Mouse (Mus musculus): ENCODE measurements around the gene Gpam. TPM values are rescaled to one million over a fixed set of nuclear protein-coding genes. Genes with fewer than 3 reads are reported as not detected.
"Not testable (repeated sequence)": the region's sequence is repeated elsewhere in the genome, so short reads cannot be mapped to it uniquely, and the experiment has no call there.

Gene Gpam
- total RNA-seq (2022): 10 to 100 TPM; 42.7 to 58.3 (median 51.8) TPM

GRCm38 (mm10) chr19:55127072-55127718, at the start of gene Gpam:
Gene Gpam (minus strand): TSS chr19:55127238.
- no peak for DNase-seq (ENCODE audit: low spot score in 2 of 2)

- no peak for DNase-seq (ENCODE audit: low spot score in 2 of 2)
Measured at GRCm38 (mm10) chr19:55171585-55171984, 44.5 kb upstream of the Gpam start.

- no peak for DNase-seq (ENCODE audit: low spot score in 2 of 2)
Measured at GRCm38 (mm10) chr19:55170399-55170798, 43.4 kb upstream of the Gpam start.

GRCm38 (mm10) chr19:55169236-55169729, 42.2 kb upstream of the Gpam start:
- DNase-seq (ENCODE audit: low spot score in 2 of 2): not testable (repeated sequence)

- DNase-seq (ENCODE audit: low spot score in 2 of 2): no peak
Measured at GRCm38 (mm10) chr19:55168360-55168759, 41.3 kb upstream of the Gpam start.

- no peak for DNase-seq (ENCODE audit: low spot score in 2 of 2)
Measured at GRCm38 (mm10) chr19:55167741-55168140, 40.7 kb upstream of the Gpam start.

GRCm38 (mm10) chr19:55166741-55167140, 39.7 kb upstream of the Gpam start:
- DNase-seq (ENCODE audit: low spot score in 2 of 2): no peak

GRCm38 (mm10) chr19:55165954-55166353, 38.9 kb upstream of the Gpam start:
- no peak for DNase-seq (ENCODE audit: low spot score in 2 of 2)

GRCm38 (mm10) chr19:55165183-55165865, 38.3 kb upstream of the Gpam start:
- DNase-seq (ENCODE audit: low spot score in 2 of 2): no peak

GRCm38 (mm10) chr19:55164162-55164561, 37.1 kb upstream of the Gpam start:
- DNase-seq (ENCODE audit: low spot score in 2 of 2): no peak

GRCm38 (mm10) chr19:55162271-55162670, 35.2 kb upstream of the Gpam start:
- no peak for DNase-seq (ENCODE audit: low spot score in 2 of 2)

- DNase-seq (ENCODE audit: low spot score in 2 of 2): no peak
Measured at GRCm38 (mm10) chr19:55159826-55160225, 32.8 kb upstream of the Gpam start.

- DNase-seq (ENCODE audit: low spot score in 2 of 2): no peak
Measured at GRCm38 (mm10) chr19:55158606-55159005, 31.6 kb upstream of the Gpam start.

GRCm38 (mm10) chr19:55157029-55157428, 30.0 kb upstream of the Gpam start:
- DNase-seq (ENCODE audit: low spot score in 2 of 2): no peak

GRCm38 (mm10) chr19:55152983-55153382, 25.9 kb upstream of the Gpam start:
- DNase-seq (ENCODE audit: low spot score in 2 of 2): no peak

- not testable (repeated sequence) for DNase-seq (ENCODE audit: low spot score in 2 of 2)
Measured at GRCm38 (mm10) chr19:55152274-55152673, 25.2 kb upstream of the Gpam start.

- no peak for DNase-seq (ENCODE audit: low spot score in 2 of 2)
Measured at GRCm38 (mm10) chr19:55149646-55150045, 22.6 kb upstream of the Gpam start.

GRCm38 (mm10) chr19:55148109-55148508, 21.1 kb upstream of the Gpam start:
- no peak for DNase-seq (ENCODE audit: low spot score in 2 of 2)

- DNase-seq (ENCODE audit: low spot score in 2 of 2): no peak
Measured at GRCm38 (mm10) chr19:55147568-55147967, 20.5 kb upstream of the Gpam start.

GRCm38 (mm10) chr19:55145136-55145535, 18.1 kb upstream of the Gpam start:
- DNase-seq (ENCODE audit: low spot score in 2 of 2): no peak

GRCm38 (mm10) chr19:55144691-55145090, 17.7 kb upstream of the Gpam start:
- DNase-seq (ENCODE audit: low spot score in 2 of 2): no peak

GRCm38 (mm10) chr19:55143391-55144300, 16.6 kb upstream of the Gpam start:
- DNase-seq (ENCODE audit: low spot score in 2 of 2): no peak
